Mouse (Mus musculus) midbrain, embryonic 11.5 days (tissue): ENCODE results near the gene Smarcc2. TPM values are rescaled to one million over a fixed set of nuclear protein-coding genes. Genes with fewer than 3 reads are reported as not detected.

ENCODE experiments used
- ATAC-seq: fragments of 200-750 bp; cut with Nextera tagmentation; 2 replicates; pipeline ENCODE4 v1.8.0; 2017; ENCODE audit warnings: moderate TSS enrichment, moderate library complexity; ENCODE audit not compliant: low FRiP score
- DNase-seq: peaks from one replicate; pipeline ENCODE4 v3.0.0; 2015; ENCODE audit warnings: low spot score; ENCODE audit errors: missing footprints
- H3K27ac ChIP-seq: fragments of 300-500 bp; sonication (generic); 2 replicates; pipeline ENCODE4 v1.5.1; 2014; ENCODE audit warnings: low read depth, low read length
- H3K27me3 ChIP-seq: fragments of 300-500 bp; sonication (generic); 2 replicates; pipeline ENCODE4 v1.6.1; 2014; ENCODE audit warnings: mild to moderate bottlenecking, low read length, moderate library complexity, mixed read lengths; ENCODE audit not compliant: control insufficient read depth, insufficient read depth
- H3K36me3 ChIP-seq: fragments of 300-500 bp; sonication (generic); 2 replicates; pipeline ENCODE4 v1.6.1; 2014; ENCODE audit warnings: mild to moderate bottlenecking, low read length, moderate library complexity, mixed read lengths; ENCODE audit not compliant: control insufficient read depth, insufficient read depth
- H3K4me1 ChIP-seq: fragments of 300-500 bp; sonication (generic); 2 replicates; pipeline ENCODE4 v1.6.1; 2014; ENCODE audit warnings: low read length; ENCODE audit not compliant: control insufficient read depth, insufficient read depth
- H3K4me2 ChIP-seq: fragments of 300-500 bp; sonication (generic); 2 replicates; pipeline ENCODE4 v1.6.1; 2014; ENCODE audit warnings: mild to moderate bottlenecking, moderate library complexity
- H3K4me3 ChIP-seq: fragments of 300-500 bp; sonication (generic); 2 replicates; pipeline ENCODE4 v1.5.1; 2014; ENCODE audit warnings: low read depth, low read length
- H3K9ac ChIP-seq: fragments of 300-500 bp; sonication (generic); 2 replicates; pipeline ENCODE4 v1.6.1; 2014; ENCODE audit warnings: low read length
- H3K9me3 ChIP-seq: fragments of 300-500 bp; sonication (generic); 2 replicates; pipeline ENCODE4 v1.6.1; 2016; ENCODE audit warnings: low read length; ENCODE audit not compliant: control insufficient read depth
- WGBS: fragments of 180-500 bp; shearing (Covaris S2); extraction: QIAGEN DNeasy Blood & Tissue Kit; methylation state at CpG from one replicate; pipeline ENCODE4 v1.1.7; 2014; 5-methylcytosine and 5-hydroxymethylcytosine counted together
- microRNA-seq: library from miRNA; unstranded; fragments of <30 nt; microRNA quantifications from one replicate; pipeline ENCODE4, GENCODE M21; 2017
- polyA plus RNA-seq: library from polyadenylated mRNA; unstranded; fragments of >200 nt; fragmentation: Nextera tagmentation; extraction: Ambion mirVana; gene quantifications from 2 replicates; pipeline ENCODE4 v1.2.1, GENCODE M21; 2014

Smarcc2 gene
- polyA plus RNA-seq, 1 experiment from 2014 or later: 124 TPM

DNA sequence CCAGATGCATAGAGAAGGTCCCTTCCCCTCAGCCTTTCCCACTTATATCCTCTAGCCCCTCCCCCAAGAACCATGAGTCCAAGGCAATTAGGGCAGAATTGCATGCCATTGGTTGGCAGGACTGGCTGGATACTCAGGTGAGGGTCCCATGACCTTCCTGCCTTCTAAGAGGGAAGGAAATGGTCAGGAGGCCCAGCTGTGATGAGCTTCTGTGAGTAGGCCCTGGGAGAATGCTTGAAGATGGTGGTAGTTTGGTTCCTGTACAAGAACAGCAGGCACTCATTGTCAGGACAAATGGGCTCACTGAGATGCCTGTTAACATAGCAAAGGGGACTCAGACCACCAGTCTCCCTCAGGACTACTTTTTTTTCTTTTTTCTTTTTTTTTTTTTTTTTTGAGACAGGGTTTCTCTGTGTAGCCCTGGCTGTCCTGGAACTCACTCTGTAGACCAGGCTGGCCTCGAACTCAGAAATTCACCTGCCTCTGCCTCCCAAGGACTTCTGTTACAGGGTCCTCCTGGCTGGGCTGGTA lies 79.4 kb downstream of the Smarcc2 start:
- no peak for ATAC-seq
- 100% methylated on average over 1 of the region's 1 CpGs for WGBS
- Histone ChIP-seq H3K4me3 (no peak overlapping the region), H3K9ac (no peak overlapping the region), H3K4me2 (no peak overlapping the region), H3K27ac (no peak overlapping the region), H3K4me1 (no peaks in the 10 kb centered on the region; the same call in none of the 2 replicates), H3K36me3 (peaks cover 6% of the 10 kb centered on the region; the same call in 1 of the 2 replicates), H3K27me3 (no peaks in the 10 kb centered on the region), H3K9me3 (no peaks in the 10 kb centered on the region)
- no peak for DNase-seq

Small RNA genes within 50 kb of the gene (microRNA-seq; reads per million reads assigned to microRNA genes)
- gene Mir6916 (not detected), gene Mir8105 (0.76 reads per million)

Other genes starting within 250 kb of the Smarcc2 start
- 25.7 and 27.5 TPM in 2 replicates for gene Spryd4, start 247.4 kb upstream of the Smarcc2 start, polyA plus RNA-seq
- 0.12 TPM in 1 of 2 replicates, not detected in the other for gene Mip, start 233.4 kb upstream of the Smarcc2 start, polyA plus RNA-seq
- gene Timeless, start 227.2 kb upstream of the Smarcc2 start, polyA plus RNA-seq: 48.1 and 52.5 TPM in 2 replicates
- gene Apon, start 205.2 kb upstream of the Smarcc2 start, polyA plus RNA-seq: 0.22 and 0.57 TPM in 2 replicates
- gene Apof, start 190.6 kb upstream of the Smarcc2 start, polyA plus RNA-seq: not detected in 2 replicates
- gene Stat2, start 188.7 kb upstream of the Smarcc2 start, polyA plus RNA-seq: 14.9 and 16.7 TPM in 2 replicates
- not detected in 2 replicates for gene Il23a, start 160.5 kb upstream of the Smarcc2 start, polyA plus RNA-seq
- gene Pan2, start 155.9 kb upstream of the Smarcc2 start, polyA plus RNA-seq: 37.2 and 37.5 TPM in 2 replicates
- gene Cnpy2, start 136.8 kb upstream of the Smarcc2 start, polyA plus RNA-seq: 222 and 239 TPM in 2 replicates
- 236 and 248 TPM in 2 replicates for gene Cs, start 121.5 kb upstream of the Smarcc2 start, polyA plus RNA-seq
- gene Coq10a, start 90.3 kb upstream of the Smarcc2 start, polyA plus RNA-seq: 23.1 and 23.4 TPM in 2 replicates
- gene Ankrd52, start 82.1 kb upstream of the Smarcc2 start, polyA plus RNA-seq: 7.5 and 8.6 TPM in 2 replicates
- gene Slc39a5, start 58.0 kb upstream of the Smarcc2 start, polyA plus RNA-seq: not detected in 2 replicates
- 131 and 154 TPM in 2 replicates for gene Nabp2, start 47.8 kb upstream of the Smarcc2 start, polyA plus RNA-seq
- gene Rnf41, start 47.6 kb upstream of the Smarcc2 start, polyA plus RNA-seq: 43.1 and 43.8 TPM in 2 replicates
- gene Myl6, start 34.9 kb downstream of the Smarcc2 start, polyA plus RNA-seq: 683 and 746 TPM in 2 replicates
- 3.4 and 3.7 TPM in 2 replicates for gene Myl6b, start 39.4 kb downstream of the Smarcc2 start, polyA plus RNA-seq
- gene Esyt1, start 66.6 kb downstream of the Smarcc2 start, polyA plus RNA-seq: 15.6 and 18.1 TPM in 2 replicates
- 16.0 and 19.0 TPM in 2 replicates for gene Zc3h10, start 88.5 kb downstream of the Smarcc2 start, polyA plus RNA-seq
- gene Rpl41, start 90.1 kb downstream of the Smarcc2 start, polyA plus RNA-seq: 2,670 and 2,991 TPM in 2 replicates
- 241 and 249 TPM in 2 replicates for gene Pa2g4, start 106.7 kb downstream of the Smarcc2 start, polyA plus RNA-seq
- gene Erbb3, start 130.4 kb downstream of the Smarcc2 start, polyA plus RNA-seq: 0.49 and 0.77 TPM in 2 replicates
- gene Rps26, start 167.5 kb downstream of the Smarcc2 start, polyA plus RNA-seq: 588 and 638 TPM in 2 replicates
- gene Ikzf4, start 186.7 kb downstream of the Smarcc2 start, polyA plus RNA-seq: 3.8 and 4.2 TPM in 2 replicates
- gene Suox, start 214.8 kb downstream of the Smarcc2 start, polyA plus RNA-seq: 12.5 and 12.7 TPM in 2 replicates
- 80.1 and 82.6 TPM in 2 replicates for gene Rab5b, start 237.0 kb downstream of the Smarcc2 start, polyA plus RNA-seq
- 2.2 and 3.1 TPM in 2 replicates for gene Pmel, start 244.9 kb downstream of the Smarcc2 start, polyA plus RNA-seq
- 98.9 and 99.1 TPM in 2 replicates for gene Cdk2, start 245.8 kb downstream of the Smarcc2 start, polyA plus RNA-seq